17 mouse cellular contexts compared by ENCODE assay signal in the genomic region with DNA sequence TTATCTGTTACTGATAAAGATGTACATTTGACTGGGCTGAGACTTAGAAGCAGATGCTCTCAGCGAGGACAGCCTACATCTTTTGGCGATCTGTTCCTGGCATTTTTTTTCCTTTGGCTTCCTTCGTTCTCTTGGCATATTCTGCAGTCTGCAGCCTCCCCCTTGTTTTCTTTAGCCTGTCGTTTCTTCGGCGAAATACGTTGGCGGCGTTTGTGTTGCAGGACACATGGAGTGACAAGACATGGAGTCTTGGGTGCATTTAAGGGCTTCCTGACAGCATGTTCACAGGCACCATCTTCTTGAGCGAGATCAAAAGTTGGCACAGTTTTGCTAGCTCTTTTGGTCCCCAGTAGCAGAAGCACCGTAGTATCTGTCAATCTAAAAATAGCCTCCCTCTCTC. TPM values are rescaled to one million over a fixed set of nuclear protein-coding genes. Genes with fewer than 3 reads are reported as not detected.
DNase-seq lines count a peak whose midpoint lies in the region; ATAC-seq and TF ChIP-seq lines count a peak whose summit lies in the region.
"Had no signal": no experiment of that assay in that cellular context is flagged by ENCODE, and none has a peak within 500 bp of the region (broad histone marks: within the 10 kb centered on the region; RNA-seq: fewer than 3 reads in every experiment).

No protein-coding gene starts in this region.

- peak; percentile 95 for ATAC-seq in frontal cortex, adult (ENCODE audit: low TSS enrichment)
- ATAC-seq in lung, postnatal 0 days = no peak
- ATAC-seq: liver, postnatal 0 days had no signal

- no peaks in the 10 kb centered on the region for H3K9me3 ChIP-seq in lung, postnatal 0 days (ENCODE audit: low read length)
- H3K9me3 ChIP-seq: embryonic facial prominence, embryonic 12.5 days; limb, embryonic 12.5 days; midbrain, embryonic 12.5 days had no signal

- WGBS in lung, postnatal 0 days = 53% methylated on average over 11 of the region's 11 CpGs

- TF ChIP-seq CTCF in lung, postnatal 0 days (IDR thresholded peaks at IDR 0.05) = no peak

- intact Hi-C loops in left cerebral cortex, postnatal 14 days (cut with DNase I) = no loop called here

- H3K36me3 ChIP-seq in lung, postnatal 0 days (ENCODE audit: insufficient read depth, low read length) = no peaks in the 10 kb centered on the region
- H3K36me3 ChIP-seq: embryonic facial prominence, embryonic 12.5 days; limb, embryonic 12.5 days; midbrain, embryonic 12.5 days had no signal

- H3K9ac ChIP-seq in lung, postnatal 0 days (replicated peaks; ENCODE audit: low read depth) = no peak overlapping the region
- H3K9ac ChIP-seq: embryonic facial prominence, embryonic 12.5 days; limb, embryonic 12.5 days; liver, postnatal 0 days; midbrain, embryonic 12.5 days had no signal

- no peak for TF ChIP-seq EP300 in lung, postnatal 0 days (IDR thresholded peaks at IDR 0.05)

- no peaks in the 10 kb centered on the region for H3K27me3 ChIP-seq in lung, postnatal 0 days (replicated peaks; ENCODE audit: insufficient read depth, low read length)

- H3K4me1 ChIP-seq in lung, postnatal 0 days (ENCODE audit: insufficient read depth, low read depth, low read length) = no peaks in the 10 kb centered on the region

- DNase-seq in frontal cortex, postnatal 25 days (ENCODE audit: low spot score in 2 of 2) = no peak
- DNase-seq in lung, postnatal 0 days (ENCODE audit: low spot score) = peak; percentile 35
- no peak for DNase-seq in lung, postnatal 25 days (ENCODE audit: low spot score)
- DNase-seq in left cerebral cortex, postnatal 14 days (ENCODE audit: low spot score in 2 of 2) = peak; percentile 67 to 82
- peak; percentile 91 for DNase-seq in telencephalon, adult 2 months (ENCODE audit: low read depth, low spot score)
- no peak for DNase-seq in adrenal gland, adult (ENCODE audit: inconsistent age in 2 of 2, low spot score in 1 of 2)
- DNase-seq: cerebellum, adult 8-10 months; heart, adult 18-20 months; kidney, postnatal 10 days; liver, postnatal 0 days had no signal

- H3K27ac ChIP-seq in lung, postnatal 0 days (ENCODE audit: low read length) = no peak overlapping the region
- H3K27ac ChIP-seq: embryonic facial prominence, embryonic 12.5 days; limb, embryonic 12.5 days; midbrain, embryonic 12.5 days had no signal

- no peak overlapping the region for H3K4me3 ChIP-seq in lung, postnatal 0 days (ENCODE audit: low read depth, low read length)
- H3K4me3 ChIP-seq: embryonic facial prominence, embryonic 12.5 days; limb, embryonic 12.5 days; midbrain, embryonic 12.5 days had no signal

- no peak overlapping the region for H3K4me2 ChIP-seq in lung, postnatal 0 days (replicated peaks; ENCODE audit: low read depth, low read length)
- H3K4me2 ChIP-seq: embryonic facial prominence, embryonic 12.5 days; limb, embryonic 12.5 days; midbrain, embryonic 12.5 days had no signal

RNA-seq across cellular contexts. Expression of a gene that starts 1.2 kb away (rescaled TPM):
- polyA plus RNA-seq in lung, postnatal 0 days (2015; fragmentation: Nextera tagmentation; extraction: Ambion mirVana) = 33.6 and 41.0 TPM in 2 replicates
- not detected for total RNA-seq in left cerebral cortex, postnatal 14 days (2021)
- total RNA-seq: heart, adult 18-20 months; heart, postnatal 25 days; MEL had no signal
- polyA plus RNA-seq: C2C12; limb, embryonic 12.5 days; liver, postnatal 0 days had no signal

RNA-seq across cellular contexts. Expression of a gene that starts 13.0 kb away (rescaled TPM):
- polyA plus RNA-seq in lung, postnatal 0 days (2015; fragmentation: Nextera tagmentation; extraction: Ambion mirVana) = 18.2 and 18.9 TPM in 2 replicates
- total RNA-seq in left cerebral cortex, postnatal 14 days (2021) = 10 to 100 TPM; 29.0 to 29.5 TPM

RNA-seq across cellular contexts. Expression of a gene that starts 27.4 kb away (rescaled TPM):
- 4.3 and 4.6 TPM in 2 replicates for polyA plus RNA-seq in lung, postnatal 0 days (2015; fragmentation: Nextera tagmentation; extraction: Ambion mirVana)
- total RNA-seq in left cerebral cortex, postnatal 14 days (2021) = 100 to 1,000 TPM in 1 of 2 experiments, 10 to 100 TPM in 1; 96.1 to 106 TPM

Comparison
In these comparisons a context has a peak if more than half of its experiments do, and no peak if none do; other contexts are left out.
1. DNase-seq: peak in lung, postnatal 0 days (single experiment), left cerebral cortex, postnatal 14 days (2 of 2) and telencephalon, adult 2 months (single experiment); none in frontal cortex, postnatal 25 days (0 of 2), lung, postnatal 25 days (single experiment) and adrenal gland, adult (0 of 2).